21 mouse cellular contexts compared by ENCODE assay signal in genomic region chr5:71440174-71440573, GRCm38 (mm10).
A peak's percentile ranks its signal among the peaks of the same experiment; 100 is the strongest.
DNase-seq lines count a peak whose midpoint lies in the region; ATAC-seq and TF ChIP-seq lines count a peak whose summit lies in the region.
"Had no signal": no experiment of that assay in that cellular context is flagged by ENCODE, and none has a peak within 500 bp of the region (broad histone marks: within the 10 kb centered on the region; RNA-seq: fewer than 3 reads in every experiment).

No protein-coding gene starts in this region.

- no peak overlapping the region for H3K27ac ChIP-seq in hindbrain, postnatal 0 days
- no peak overlapping the region for H3K27ac ChIP-seq in hindbrain, embryonic 16.5 days (ENCODE audit: low read depth, low read length)
- H3K27ac ChIP-seq in midbrain, embryonic 16.5 days (ENCODE audit: low read length): no peak overlapping the region
- H3K27ac ChIP-seq in midbrain, embryonic 10.5 days (replicated peaks): no peak overlapping the region
- H3K27ac ChIP-seq in forebrain, postnatal 0 days (ENCODE audit: low read depth, low read length): peak overlapping the region; percentile 50; the same call in 1 of the 2 replicates
- no peak overlapping the region for H3K27ac ChIP-seq in heart, embryonic 11.5 days (ENCODE audit: low read depth, low read length)
- no peak overlapping the region for H3K27ac ChIP-seq in liver, embryonic 12.5 days
- H3K27ac ChIP-seq: embryonic facial prominence, embryonic 15.5 days; hindbrain, embryonic 13.5 days; kidney, embryonic 15.5 days; limb, embryonic 12.5 days; liver, embryonic 14.5 days; neural tube, embryonic 13.5 days had no signal

- 0 out of 2 replicates have a peak, but pooled peaks have one; percentile 70 for ATAC-seq in hindbrain, postnatal 0 days
- ATAC-seq in hindbrain, embryonic 16.5 days: no peak
- ATAC-seq in midbrain, embryonic 16.5 days: peak; percentile 76; the same call in 1 of the 2 replicates
- peak; percentile 96 for ATAC-seq in forebrain, postnatal 0 days
- ATAC-seq in heart, embryonic 11.5 days (replicated peaks; ENCODE audit: insufficient number of reproducible peaks, low FRiP score, low TSS enrichment): no peak
- ATAC-seq in liver, embryonic 12.5 days: no peak
- ATAC-seq: intestine, embryonic 16.5 days had no signal

- H3K4me1 ChIP-seq in hindbrain, postnatal 0 days (ENCODE audit: insufficient read depth, low read length): no peaks in the 10 kb centered on the region
- no peaks in the 10 kb centered on the region for H3K4me1 ChIP-seq in hindbrain, embryonic 16.5 days (ENCODE audit: control insufficient read depth, insufficient read depth, low read depth, low read length)
- H3K4me1 ChIP-seq in midbrain, embryonic 16.5 days (ENCODE audit: control insufficient read depth, insufficient read depth, low read length): no peaks in the 10 kb centered on the region
- H3K4me1 ChIP-seq in midbrain, embryonic 10.5 days: no peaks in the 10 kb centered on the region
- no peaks in the 10 kb centered on the region for H3K4me1 ChIP-seq in forebrain, postnatal 0 days (ENCODE audit: insufficient read depth)
- no peaks in the 10 kb centered on the region for H3K4me1 ChIP-seq in heart, embryonic 11.5 days (ENCODE audit: control insufficient read depth, insufficient read depth, low read length)
- H3K4me1 ChIP-seq in liver, embryonic 12.5 days: no peaks in the 10 kb centered on the region
- H3K4me1 ChIP-seq: embryonic facial prominence, embryonic 15.5 days; hindbrain, embryonic 13.5 days; kidney, embryonic 15.5 days; limb, embryonic 12.5 days; neural tube, embryonic 13.5 days had no signal

- H3K9ac ChIP-seq in hindbrain, postnatal 0 days (replicated peaks; ENCODE audit: low read length): no peak overlapping the region
- H3K9ac ChIP-seq in hindbrain, embryonic 16.5 days (ENCODE audit: low read depth, low read length): no peak overlapping the region
- no peak overlapping the region for H3K9ac ChIP-seq in midbrain, embryonic 16.5 days (ENCODE audit: low read depth, low read length)
- H3K9ac ChIP-seq in forebrain, postnatal 0 days: no peak overlapping the region
- no peak overlapping the region for H3K9ac ChIP-seq in heart, embryonic 11.5 days (ENCODE audit: low read depth, low read length)
- H3K9ac ChIP-seq in liver, embryonic 12.5 days: no peak overlapping the region
- H3K9ac ChIP-seq: embryonic facial prominence, embryonic 15.5 days; hindbrain, embryonic 13.5 days; kidney, embryonic 15.5 days; limb, embryonic 12.5 days; liver, embryonic 14.5 days; neural tube, embryonic 13.5 days had no signal

- no peak overlapping the region for H3K4me3 ChIP-seq in hindbrain, postnatal 0 days (ENCODE audit: low read length)
- H3K4me3 ChIP-seq in hindbrain, embryonic 16.5 days (ENCODE audit: low read length): no peak overlapping the region
- no peak overlapping the region for H3K4me3 ChIP-seq in midbrain, embryonic 16.5 days (ENCODE audit: low read depth, low read length)
- no peak overlapping the region for H3K4me3 ChIP-seq in midbrain, embryonic 10.5 days
- no peak overlapping the region for H3K4me3 ChIP-seq in forebrain, postnatal 0 days (ENCODE audit: low read depth, low read length)
- H3K4me3 ChIP-seq in heart, embryonic 11.5 days (ENCODE audit: low read depth, low read length): no peak overlapping the region
- no peak overlapping the region for H3K4me3 ChIP-seq in liver, embryonic 12.5 days
- H3K4me3 ChIP-seq: embryonic facial prominence, embryonic 15.5 days; hindbrain, embryonic 13.5 days; kidney, embryonic 15.5 days; limb, embryonic 12.5 days; neural tube, embryonic 13.5 days had no signal

- H3K27me3 ChIP-seq in hindbrain, postnatal 0 days (ENCODE audit: insufficient read depth, low read length): no peaks in the 10 kb centered on the region
- H3K27me3 ChIP-seq in hindbrain, embryonic 16.5 days (replicated peaks; ENCODE audit: control insufficient read depth, insufficient read depth, low read length): no peaks in the 10 kb centered on the region
- no peaks in the 10 kb centered on the region for H3K27me3 ChIP-seq in midbrain, embryonic 16.5 days (ENCODE audit: control insufficient read depth, insufficient read depth, low read depth, low read length)
- H3K27me3 ChIP-seq in midbrain, embryonic 10.5 days (ENCODE audit: low read depth, poor library complexity, severe bottlenecking): no peaks in the 10 kb centered on the region
- H3K27me3 ChIP-seq in forebrain, postnatal 0 days (ENCODE audit: insufficient read depth, low read length): no peaks in the 10 kb centered on the region
- no peaks in the 10 kb centered on the region for H3K27me3 ChIP-seq in heart, embryonic 11.5 days (ENCODE audit: control insufficient read depth, insufficient read depth, low read length)
- no peaks in the 10 kb centered on the region for H3K27me3 ChIP-seq in liver, embryonic 12.5 days (replicated peaks)
- H3K27me3 ChIP-seq: embryonic facial prominence, embryonic 15.5 days; hindbrain, embryonic 13.5 days; kidney, embryonic 15.5 days; limb, embryonic 12.5 days; neural tube, embryonic 13.5 days had no signal

- H3K36me3 ChIP-seq in hindbrain, postnatal 0 days (ENCODE audit: insufficient read depth, low read length): no peaks in the 10 kb centered on the region
- H3K36me3 ChIP-seq in hindbrain, embryonic 16.5 days (ENCODE audit: control insufficient read depth, insufficient read depth, low read length): no peaks in the 10 kb centered on the region
- no peaks in the 10 kb centered on the region for H3K36me3 ChIP-seq in midbrain, embryonic 16.5 days (ENCODE audit: control insufficient read depth, insufficient read depth, low read length)
- no peaks in the 10 kb centered on the region for H3K36me3 ChIP-seq in midbrain, embryonic 10.5 days
- H3K36me3 ChIP-seq in forebrain, postnatal 0 days (ENCODE audit: insufficient read depth): no peaks in the 10 kb centered on the region
- no peaks in the 10 kb centered on the region for H3K36me3 ChIP-seq in heart, embryonic 11.5 days (ENCODE audit: control insufficient read depth, insufficient read depth, low read length)
- no peaks in the 10 kb centered on the region for H3K36me3 ChIP-seq in liver, embryonic 12.5 days
- H3K36me3 ChIP-seq: embryonic facial prominence, embryonic 15.5 days; hindbrain, embryonic 13.5 days; kidney, embryonic 15.5 days; limb, embryonic 12.5 days; neural tube, embryonic 13.5 days had no signal

- no peaks in the 10 kb centered on the region for H3K9me3 ChIP-seq in hindbrain, postnatal 0 days (ENCODE audit: low read length)
- no peaks in the 10 kb centered on the region for H3K9me3 ChIP-seq in hindbrain, embryonic 16.5 days (ENCODE audit: control insufficient read depth, low read length)
- no peaks in the 10 kb centered on the region for H3K9me3 ChIP-seq in midbrain, embryonic 16.5 days (replicated peaks; ENCODE audit: control insufficient read depth, low read length, poor library complexity, severe bottlenecking)
- H3K9me3 ChIP-seq in midbrain, embryonic 10.5 days (replicated peaks): no peaks in the 10 kb centered on the region
- no peaks in the 10 kb centered on the region for H3K9me3 ChIP-seq in forebrain, postnatal 0 days (ENCODE audit: low read length)
- H3K9me3 ChIP-seq in heart, embryonic 11.5 days (replicated peaks; ENCODE audit: control insufficient read depth, low read length): no peaks in the 10 kb centered on the region
- H3K9me3 ChIP-seq in liver, embryonic 12.5 days (replicated peaks): no peaks in the 10 kb centered on the region
- H3K9me3 ChIP-seq: embryonic facial prominence, embryonic 15.5 days; hindbrain, embryonic 13.5 days; kidney, embryonic 15.5 days; limb, embryonic 12.5 days; neural tube, embryonic 13.5 days had no signal

- peak; percentile 61 for DNase-seq in hindbrain, postnatal 0 days (ENCODE audit: low spot score)
- DNase-seq in midbrain, embryonic 10.5 days (ENCODE audit: low spot score): no peak
- peak; percentile 72 for DNase-seq in forebrain, postnatal 0 days
- DNase-seq in right cerebral cortex, postnatal 10 days (ENCODE audit: low spot score in 2 of 2): peak; percentile 38 to 43
- DNase-seq: adrenal gland, postnatal 14 days; cerebellum, adult 9-11 months; embryo, embryonic 11 days; gastrocnemius, postnatal 25 days; heart, postnatal 10 days; thymus, postnatal 25 days had no signal

- H3K4me2 ChIP-seq in hindbrain, postnatal 0 days (ENCODE audit: low read depth, low read length): no peak overlapping the region
- no peak overlapping the region for H3K4me2 ChIP-seq in hindbrain, embryonic 16.5 days (ENCODE audit: low read length)
- H3K4me2 ChIP-seq in midbrain, embryonic 16.5 days (ENCODE audit: low read length): no peak overlapping the region
- no peak overlapping the region for H3K4me2 ChIP-seq in forebrain, postnatal 0 days (ENCODE audit: low read depth)
- H3K4me2 ChIP-seq in heart, embryonic 11.5 days: no peak overlapping the region
- H3K4me2 ChIP-seq in liver, embryonic 12.5 days: no peak overlapping the region
- H3K4me2 ChIP-seq: embryonic facial prominence, embryonic 15.5 days; hindbrain, embryonic 13.5 days; kidney, embryonic 15.5 days; limb, embryonic 12.5 days; neural tube, embryonic 13.5 days had no signal

- TF ChIP-seq CTCF in hindbrain, postnatal 0 days (IDR thresholded peaks at IDR 0.05; ENCODE audit: low read depth): no peak
- TF ChIP-seq CTCF in forebrain, postnatal 0 days (IDR thresholded peaks at IDR 0.05; ENCODE audit: low read depth): no peak

- 44% methylated on average over 6 of the region's 6 CpGs for WGBS in hindbrain, postnatal 0 days
- WGBS in hindbrain, embryonic 16.5 days: 46% methylated on average over 6 of the region's 6 CpGs
- 55% methylated on average over 6 of the region's 6 CpGs for WGBS in midbrain, embryonic 16.5 days
- WGBS in midbrain, embryonic 10.5 days: 91% methylated on average over 6 of the region's 6 CpGs
- WGBS in forebrain, postnatal 0 days: 44% methylated on average over 6 of the region's 6 CpGs
- WGBS in heart, embryonic 11.5 days (ENCODE audit: insufficient replicate concordance): 77% methylated on average over 6 of the region's 6 CpGs
- WGBS in liver, embryonic 12.5 days (ENCODE audit: insufficient replicate concordance): 76% methylated on average over 6 of the region's 6 CpGs

Comparison
In these comparisons a context has a peak if more than half of its experiments do, and no peak if none do; other contexts are left out.
1. ATAC-seq: peak in hindbrain, postnatal 0 days (single experiment), midbrain, embryonic 16.5 days (single experiment) and forebrain, postnatal 0 days (single experiment); none in hindbrain, embryonic 16.5 days (single experiment), heart, embryonic 11.5 days (single experiment) and liver, embryonic 12.5 days (single experiment).